12 mouse cellular contexts compared by ENCODE assay signal in the genomic region with DNA sequence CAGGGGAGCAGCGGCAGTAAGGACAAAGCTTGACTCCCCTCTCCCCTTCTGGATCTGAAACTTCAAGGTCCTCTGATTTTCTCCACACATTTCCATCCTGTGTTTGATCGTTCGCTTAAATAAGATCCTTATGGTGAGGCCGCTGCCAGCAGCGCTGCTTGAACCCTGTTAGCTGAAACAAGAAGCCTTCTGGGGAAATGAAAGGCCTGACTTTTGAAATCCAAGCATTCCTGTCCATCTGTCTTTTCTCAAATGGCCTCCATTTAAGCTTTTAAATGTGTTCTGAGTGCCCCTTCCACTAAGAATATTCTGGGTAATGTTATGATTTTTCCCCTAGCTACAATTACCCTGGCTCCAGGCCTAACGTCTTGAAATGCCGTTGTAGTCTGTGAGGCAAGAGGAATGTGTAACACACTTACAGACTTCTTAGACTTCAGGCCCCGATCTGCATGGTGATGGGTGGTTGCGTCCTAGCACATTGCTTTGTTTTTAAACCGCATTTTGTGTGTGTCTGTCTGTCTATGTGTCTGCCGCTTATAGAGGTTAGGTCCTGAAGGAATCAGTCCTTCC. TPM values are rescaled to one million over a fixed set of nuclear protein-coding genes. Genes with fewer than 3 reads are reported as not detected.
DNase-seq lines count a peak whose midpoint lies in the region; ATAC-seq and TF ChIP-seq lines count a peak whose summit lies in the region.
"Had no signal": no experiment of that assay in that cellular context is flagged by ENCODE, and none has a peak within 500 bp of the region (broad histone marks: within the 10 kb centered on the region; RNA-seq: fewer than 3 reads in every experiment).

No protein-coding gene starts in this region.

- no peaks in the 10 kb centered on the region for H3K9me3 ChIP-seq in hindbrain, embryonic 11.5 days (ENCODE audit: control insufficient read depth, low read length)
- no peaks in the 10 kb centered on the region for H3K9me3 ChIP-seq in hindbrain, embryonic 13.5 days
- H3K9me3 ChIP-seq in CH12.LX (replicated peaks; ENCODE audit: low read length), result no peaks in the 10 kb centered on the region
- no peaks in the 10 kb centered on the region for H3K9me3 ChIP-seq in intestine, postnatal 0 days (ENCODE audit: control insufficient read depth)

- 76% methylated on average over 11 of the region's 11 CpGs for WGBS in hindbrain, embryonic 11.5 days
- WGBS in hindbrain, embryonic 13.5 days, result 86% methylated on average over 11 of the region's 11 CpGs
- WGBS in intestine, postnatal 0 days, result 73% methylated on average over 11 of the region's 11 CpGs

- H3K4me2 ChIP-seq in hindbrain, embryonic 11.5 days (replicated peaks; ENCODE audit: low read depth, low read length), result no peak overlapping the region
- H3K4me2 ChIP-seq in hindbrain, embryonic 13.5 days, result no peak overlapping the region
- peak overlapping the region; percentile 33 for H3K4me2 ChIP-seq in CH12.LX (ENCODE audit: insufficient read depth, low read depth, poor library complexity, severe bottlenecking)
- no peak overlapping the region for H3K4me2 ChIP-seq in intestine, postnatal 0 days (replicated peaks; ENCODE audit: low read depth)

- in situ Hi-C loops in CH12.LX (cut with MboI; ENCODE audit: low pct_ligation_motif_present, low pct_unique_long_range_greater_than_20kb, low sequenced_read_pairs), result loop anchor here (10.0 kb wide), 1 partner anchor 175 kb away; no protein-coding TSS in a partner anchor

- H3K27ac ChIP-seq in hindbrain, embryonic 11.5 days (ENCODE audit: low read depth, low read length), result peak overlapping the region; percentile 56; the same call in 1 of the 2 replicates
- H3K27ac ChIP-seq in hindbrain, embryonic 13.5 days, result no peak overlapping the region
- peak overlapping the region; percentile 73 for H3K27ac ChIP-seq in CH12.LX (ENCODE audit: insufficient read depth, low read depth)
- H3K27ac ChIP-seq in cortical plate, adult 2 months (ENCODE audit: insufficient read depth, low read length), result peak overlapping the region; percentile 80; the same call in 1 of the 2 replicates
- H3K27ac ChIP-seq in intestine, postnatal 0 days (ENCODE audit: low read depth, low read length), result 0 out of 2 replicates have a peak overlapping the region, but pooled peaks have one; percentile 28

- no peak for TF ChIP-seq CTCF in CH12.LX (conservative IDR thresholded peaks at IDR 0.05 in 1 of 2, IDR thresholded peaks at IDR 0.05 in 1 of 2; ENCODE audit: low read depth in 2 of 2, low read length in 2 of 2)
- no peak for TF ChIP-seq CTCF in cortical plate, adult 2 months (IDR thresholded peaks at IDR 0.05; ENCODE audit: extremely low read depth, insufficient read depth, low read length)
- TF ChIP-seq CTCF in intestine, postnatal 0 days (IDR thresholded peaks at IDR 0.05; ENCODE audit: low read depth), result no peak

- dilution Hi-C loops in CH12.LX (cut with MboI; ENCODE audit: extremely low pct_ligation_motif_present, extremely low pct_unique_long_range_greater_than_20kb, low sequenced_read_pairs), result no loop called here

- peaks cover 7% of the 10 kb centered on the region for H3K36me3 ChIP-seq in hindbrain, embryonic 11.5 days (ENCODE audit: control insufficient read depth, insufficient read depth, low read length)
- H3K36me3 ChIP-seq in hindbrain, embryonic 13.5 days, result peaks cover 74% of the 10 kb centered on the region
- H3K36me3 ChIP-seq in CH12.LX (replicated peaks in 1 of 2; ENCODE audit: control insufficient read depth in 1 of 2, insufficient read depth in 1 of 2, low read length in 1 of 2), result peaks cover 75 to 94% of the 10 kb centered on the region in 2 experiments
- H3K36me3 ChIP-seq in intestine, postnatal 0 days (ENCODE audit: control insufficient read depth, insufficient read depth), result peaks cover 79% of the 10 kb centered on the region

- no peak for TF ChIP-seq RAD21 in CH12.LX (IDR thresholded peaks at IDR 0.05; ENCODE audit: low read depth, low read length)

- TF ChIP-seq POLR2A in CH12.LX (IDR thresholded peaks at IDR 0.05; ENCODE audit: low read depth, low read length), result no peak
- TF ChIP-seq POLR2A in cortical plate, adult 2 months (IDR thresholded peaks at IDR 0.05; ENCODE audit: extremely low read depth, insufficient read depth, low read length), result no peak

- no peak for TF ChIP-seq EP300 in CH12.LX (IDR thresholded peaks at IDR 0.05; ENCODE audit: low read length)

- H3K9ac ChIP-seq in hindbrain, embryonic 11.5 days (ENCODE audit: low read depth, low read length), result no peak overlapping the region
- no peak overlapping the region for H3K9ac ChIP-seq in hindbrain, embryonic 13.5 days
- no peak overlapping the region for H3K9ac ChIP-seq in CH12.LX (ENCODE audit: insufficient read depth, low read depth)
- H3K9ac ChIP-seq in intestine, postnatal 0 days (ENCODE audit: low read depth, low read length), result no peak overlapping the region

- no peak overlapping the region for H3K4me3 ChIP-seq in hindbrain, embryonic 11.5 days (ENCODE audit: low read depth, low read length)
- H3K4me3 ChIP-seq in hindbrain, embryonic 13.5 days, result no peak overlapping the region
- H3K4me3 ChIP-seq in CH12.LX (replicated peaks in 1 of 3; ENCODE audit: low read depth in 2 of 3, low read length in 2 of 3, poor library complexity in 1 of 3), result no peak overlapping the region
- H3K4me3 ChIP-seq in cortical plate, adult 2 months (ENCODE audit: insufficient read depth, low read length), result no peak overlapping the region
- no peak overlapping the region for H3K4me3 ChIP-seq in intestine, postnatal 0 days (ENCODE audit: low read depth, low read length)

- no peak for ATAC-seq in hindbrain, embryonic 11.5 days (ENCODE audit: low FRiP score)
- ATAC-seq in hindbrain, embryonic 13.5 days (ENCODE audit: low FRiP score), result no peak
- ATAC-seq in intestine, postnatal 0 days, result no peak
- ATAC-seq: CD4-positive, CD25-positive, alpha-beta regulatory T cell, adult 4 months had no signal

- DNase-seq in hindbrain, embryonic 11.5 days (ENCODE audit: low spot score), result no peak
- no peak for DNase-seq in CH12.LX (ENCODE audit: extremely low read depth)
- no peak for DNase-seq in natural killer cell, adult 2 months (ENCODE audit: low spot score in 2 of 2)
- no peak for DNase-seq in left cerebral cortex, adult 9 months (ENCODE audit: low spot score in 2 of 2)
- no peak for DNase-seq in heart, adult 11 months
- DNase-seq: adrenal gland, postnatal 14 days; cerebellum, adult 2 months; gastrocnemius, postnatal 25 days had no signal

- no peaks in the 10 kb centered on the region for H3K27me3 ChIP-seq in hindbrain, embryonic 11.5 days (ENCODE audit: control insufficient read depth, insufficient read depth, low read length)
- no peaks in the 10 kb centered on the region for H3K27me3 ChIP-seq in hindbrain, embryonic 13.5 days
- no peaks in the 10 kb centered on the region for H3K27me3 ChIP-seq in CH12.LX (replicated peaks)
- no peaks in the 10 kb centered on the region for H3K27me3 ChIP-seq in intestine, postnatal 0 days (replicated peaks; ENCODE audit: control insufficient read depth, insufficient read depth, low read length)

- H3K79me2 ChIP-seq in CH12.LX (replicated peaks; ENCODE audit: control insufficient read depth, extremely low read depth, insufficient read depth, poor library complexity, severe bottlenecking), result no peaks in the 10 kb centered on the region; the same call in 1 of the 2 replicates

- no peaks in the 10 kb centered on the region for H3K4me1 ChIP-seq in hindbrain, embryonic 11.5 days (replicated peaks; ENCODE audit: control insufficient read depth, insufficient read depth, low read length)
- H3K4me1 ChIP-seq in hindbrain, embryonic 13.5 days (replicated peaks), result 0 out of 2 replicates have a peak, but pooled peaks cover 2% of the 10 kb centered on the region
- H3K4me1 ChIP-seq in CH12.LX (ENCODE audit: control insufficient read depth in 1 of 2, insufficient read depth in 2 of 2), result peaks cover 22 to 34% of the 10 kb centered on the region in 2 experiments
- peaks cover 7% of the 10 kb centered on the region for H3K4me1 ChIP-seq in cortical plate, adult 2 months (ENCODE audit: control insufficient read depth, insufficient read depth, low read length)
- H3K4me1 ChIP-seq in intestine, postnatal 0 days (replicated peaks; ENCODE audit: control insufficient read depth, insufficient read depth, low read length), result no peaks in the 10 kb centered on the region

TF ChIP-seq in CH12.LX, 34 proteins besides CTCF, POLR2A, EP300 and RAD21:
- TF ChIP-seq CHD2 (IDR thresholded peaks at IDR 0.05; ENCODE audit: low read length), result no peak
- no peak for TF ChIP-seq RCOR1 (conservative IDR thresholded peaks at IDR 0.05; ENCODE audit: low read depth, low read length)
- no peak for TF ChIP-seq NELFE (IDR thresholded peaks at IDR 0.05; ENCODE audit: low read depth, low read length)
- TF ChIP-seq MYC (IDR thresholded peaks at IDR 0.05; ENCODE audit: low read depth, low read length), result no peak
- TF ChIP-seq TCF12 (IDR thresholded peaks at IDR 0.05; ENCODE audit: low read depth, low read length), result no peak
- no peak for TF ChIP-seq ZNF384 (IDR thresholded peaks at IDR 0.05; ENCODE audit: low read depth, low read length)
- TF ChIP-seq UBTF (IDR thresholded peaks at IDR 0.05; ENCODE audit: low read depth, low read length), result no peak
- TF ChIP-seq NRF1 (IDR thresholded peaks at IDR 0.05; ENCODE audit: low read depth, low read length), result no peak
- TF ChIP-seq MXI1 (IDR thresholded peaks at IDR 0.05; ENCODE audit: low read depth, low read length), result no peak

RNA-seq across cellular contexts. Expression of a gene that starts 51.1 kb away (rescaled TPM):
- 11.8 and 13.8 TPM in 2 replicates for polyA plus RNA-seq in hindbrain, embryonic 11.5 days (2014; fragmentation: Nextera tagmentation; extraction: Ambion mirVana)
- 14.3 TPM in 2 replicates for polyA plus RNA-seq in hindbrain, embryonic 13.5 days (2015; fragmentation: Nextera tagmentation; extraction: Ambion mirVana)
- total RNA-seq in CH12.LX (2012; rRNA removed) (6.2 and 7.1 TPM in 2 replicates), CH12.LX (2014; rRNA removed) (6.5 and 6.8 TPM in 2 replicates)
- 7.4 and 8.1 TPM in 2 replicates for polyA plus RNA-seq in CH12.LX (2012; ENCODE audit: insufficient read length, low read depth)
- polyA plus RNA-seq in cortical plate, adult 2 months (2012; rRNA removed), result 23.3 and 23.9 TPM in 2 replicates
- 92.6 and 95.9 TPM in 2 replicates for polyA plus RNA-seq in intestine, postnatal 0 days (2015; fragmentation: Nextera tagmentation; extraction: Ambion mirVana)

RNA-seq across cellular contexts. Expression of a gene that starts 51.2 kb away (rescaled TPM):
- 64.7 and 74.0 TPM in 2 replicates for polyA plus RNA-seq in hindbrain, embryonic 11.5 days (2014; fragmentation: Nextera tagmentation; extraction: Ambion mirVana)
- polyA plus RNA-seq in hindbrain, embryonic 13.5 days (2015; fragmentation: Nextera tagmentation; extraction: Ambion mirVana), result 58.7 and 60.0 TPM in 2 replicates
- 30.4 and 37.7 TPM in 2 replicates for total RNA-seq in CH12.LX (2012; rRNA removed)
- total RNA-seq in CH12.LX (2014; rRNA removed), result 16.7 and 24.2 TPM in 2 replicates
- polyA plus RNA-seq in CH12.LX (2012; ENCODE audit: insufficient read length, low read depth), result 27.0 and 27.7 TPM in 2 replicates
- 16.8 and 17.5 TPM in 2 replicates for polyA plus RNA-seq in cortical plate, adult 2 months (2012; rRNA removed)
- polyA plus RNA-seq in intestine, postnatal 0 days (2015; fragmentation: Nextera tagmentation; extraction: Ambion mirVana), result 226 and 259 TPM in 2 replicates
